Mouse (Mus musculus): Measurements from ENCODE around the gene Rad51b.

Gene Rad51b

GRCm38 (mm10) chr12:79856116-79856909 lies 559.2 kb downstream of the Rad51b start:
- in situ Hi-C loops (cut with MboI, MseI) = no loop called here

GRCm38 (mm10) chr12:79857704-79858103 lies 560.6 kb downstream of the Rad51b start:
- in situ Hi-C loops (cut with MboI, MseI) = no loop called here

- in situ Hi-C loops (cut with MboI, MseI) = no loop called here
Measured at GRCm38 (mm10) chr12:79858336-79858735, 561.3 kb downstream of the Rad51b start.

GRCm38 (mm10) chr12:79859354-79860247 lies 562.5 kb downstream of the Rad51b start:
- in situ Hi-C loops (cut with MboI, MseI) = no loop called here

- in situ Hi-C loops (cut with MboI, MseI) = no loop called here
Measured at GRCm38 (mm10) chr12:79860248-79860555, 563.1 kb downstream of the Rad51b start.

Measured in T-helper 2 cell (primary cell).